Mouse (Mus musculus): ENCODE data around the gene Spats2l.

The Spats2l gene

GRCm38 (mm10) chr1:57774001-57774667 is at the start of gene Spats2l:
Gene Spats2l, plus strand, starts transcription at chr1:57774162.
- peak; percentile 39 to 45 for DNase-seq (ENCODE audit: low spot score in 2 of 2)

- no peak for DNase-seq (ENCODE audit: low spot score in 2 of 2)
These were observed 48.7 kb upstream of the Spats2l start for GRCm38 (mm10) chr1:57725268-57725667.

GRCm38 (mm10) chr1:57735877-57736276 is 38.1 kb upstream of the Spats2l start:
- DNase-seq (ENCODE audit: low spot score in 2 of 2), result no peak

GRCm38 (mm10) chr1:57741740-57742139 is 32.2 kb upstream of the Spats2l start:
- no peak for DNase-seq (ENCODE audit: low spot score in 2 of 2)

GRCm38 (mm10) chr1:57742266-57742665 is 31.7 kb upstream of the Spats2l start:
- no peak for DNase-seq (ENCODE audit: low spot score in 2 of 2)

DNA sequence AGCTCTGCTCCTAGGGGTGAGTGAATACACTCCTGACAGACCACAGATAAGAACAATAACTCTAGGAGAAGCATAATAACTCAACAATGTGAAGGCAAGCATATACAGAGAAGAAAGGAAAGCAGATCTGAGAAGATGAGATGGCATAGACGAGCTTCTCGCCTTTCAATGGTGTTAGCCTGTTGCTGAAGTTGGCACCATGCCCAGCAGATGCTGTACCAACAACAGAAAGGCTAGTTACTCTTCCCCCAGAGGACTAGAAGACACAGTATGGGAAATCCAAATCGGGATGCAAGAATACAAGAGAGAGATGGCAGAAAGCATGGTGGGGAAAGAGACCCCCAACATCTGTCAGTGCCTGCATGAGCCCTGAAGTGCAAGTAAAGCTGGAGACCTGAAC is 22.2 kb upstream of the Spats2l start:
- DNase-seq (ENCODE audit: low spot score in 2 of 2), result peak in 1 of 2 experiments; percentile 12

- DNase-seq (ENCODE audit: low spot score in 2 of 2), result no peak
These were observed 7.6 kb upstream of the Spats2l start for GRCm38 (mm10) chr1:57766396-57766795.

- no peak for DNase-seq (ENCODE audit: low spot score in 2 of 2)
These were observed 636 bp upstream of the Spats2l start for GRCm38 (mm10) chr1:57773326-57773725.

DNA sequence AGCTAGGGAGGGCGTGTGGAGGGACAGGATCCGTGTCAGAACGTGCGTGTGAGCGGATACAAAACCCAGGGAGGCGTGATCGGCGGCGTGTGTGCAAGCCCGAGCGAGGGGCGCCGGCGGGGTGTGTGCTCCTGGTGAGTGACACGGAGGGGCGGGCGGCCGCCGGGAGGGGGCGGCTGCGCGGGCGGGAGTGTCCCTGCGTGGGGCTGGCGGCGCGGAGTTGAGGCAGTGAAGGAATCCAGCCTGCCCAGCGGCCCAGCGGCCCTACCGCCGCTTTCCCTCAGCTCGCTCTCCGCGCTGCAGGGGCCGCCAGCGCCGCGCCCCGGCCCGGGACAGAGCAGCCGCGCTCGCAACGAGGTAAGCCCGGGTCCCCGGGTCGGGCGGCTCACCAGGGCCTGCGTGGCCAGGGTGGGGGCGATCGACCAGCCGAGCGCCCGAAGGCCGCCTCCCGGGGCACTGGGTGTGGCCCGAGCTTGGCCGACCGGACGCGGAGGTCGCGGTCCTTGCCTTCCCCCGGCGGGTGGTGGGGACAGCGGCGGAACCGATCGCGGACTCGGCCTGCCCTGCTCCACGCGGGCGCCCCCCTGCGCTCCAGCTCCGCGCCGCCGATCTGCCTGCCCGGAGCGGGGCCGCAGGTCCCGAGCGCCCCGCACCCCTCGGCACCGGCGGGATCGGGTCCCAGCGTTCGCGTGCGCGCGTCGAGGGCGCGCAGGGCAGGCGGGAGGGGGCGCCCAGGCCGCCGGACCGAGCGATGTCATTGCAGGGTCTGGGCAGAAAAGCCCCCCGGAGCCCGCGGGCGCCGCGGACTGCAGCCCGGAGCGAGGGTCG is 920 bp downstream of the Spats2l start:
- peak; percentile 55 to 58 for DNase-seq (ENCODE audit: low spot score in 2 of 2)

DNA sequence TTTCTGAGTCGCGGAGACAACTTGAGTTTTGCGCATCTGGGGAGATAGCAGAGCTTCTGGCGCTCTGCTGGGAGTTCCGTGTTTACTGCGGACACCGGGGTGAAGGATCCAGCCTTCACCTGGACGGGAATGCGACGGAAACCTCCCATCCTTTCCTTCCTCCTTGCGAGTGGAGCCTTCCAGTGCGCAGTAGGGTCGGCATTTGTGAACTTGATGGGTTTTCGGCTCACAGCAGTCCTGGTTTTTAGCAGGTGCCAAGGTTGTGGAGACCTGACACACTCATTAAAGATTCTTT is 1.5 kb downstream of the Spats2l start:
- DNase-seq (ENCODE audit: low spot score in 2 of 2), result peak; percentile 36 to 38

DNA sequence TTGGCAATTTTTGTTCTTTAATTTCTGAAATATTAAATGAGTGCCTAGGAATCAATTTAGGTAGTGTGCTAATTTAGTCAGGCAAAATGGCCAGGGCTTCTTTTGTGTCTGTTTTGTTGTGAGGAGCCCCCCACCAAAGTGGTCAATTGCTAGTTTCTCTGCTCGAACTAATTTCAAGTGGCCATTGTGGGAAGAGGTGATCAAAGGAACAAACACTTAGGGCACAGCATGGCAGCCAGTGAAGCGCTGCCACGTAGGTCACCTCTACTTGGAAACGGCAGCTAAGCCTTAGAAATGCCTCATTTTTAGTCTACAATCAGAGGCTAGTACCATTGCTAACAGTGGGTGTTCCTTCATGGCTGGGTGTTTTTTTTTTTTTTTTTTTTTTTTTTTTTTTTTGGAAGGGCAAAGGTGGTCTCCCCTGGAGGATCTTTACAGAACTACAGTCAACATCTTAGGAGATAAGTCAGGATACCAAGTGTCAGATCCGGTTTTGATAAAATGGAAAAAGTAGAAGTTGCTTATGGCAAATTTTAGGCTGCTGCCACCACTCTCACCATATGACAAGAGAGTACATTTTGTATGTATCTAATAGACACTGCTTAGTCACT is 2.8 kb downstream of the Spats2l start:
- DNase-seq (ENCODE audit: low spot score in 2 of 2), result no peak

DNA sequence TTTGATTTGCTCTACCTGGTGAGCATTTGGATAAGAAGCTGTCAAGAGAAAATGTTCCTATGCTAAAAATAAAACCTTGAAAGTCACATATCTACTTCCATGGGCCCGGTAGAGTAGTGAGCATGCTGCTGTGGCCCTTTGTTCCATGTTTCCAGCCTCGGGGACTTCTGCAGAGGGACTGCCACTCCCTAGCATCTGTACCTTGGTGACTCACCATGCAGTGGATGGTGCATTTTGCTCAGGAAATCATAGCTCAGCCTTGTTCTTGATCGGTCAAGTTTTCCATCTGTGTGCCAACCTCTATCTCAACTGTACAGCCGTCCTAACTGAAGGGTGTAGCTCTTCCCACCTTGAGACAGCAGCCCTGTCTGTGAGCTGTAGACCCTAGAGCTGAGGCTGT is 10.3 kb downstream of the Spats2l start:
- DNase-seq (ENCODE audit: low spot score in 2 of 2), result no peak

DNA sequence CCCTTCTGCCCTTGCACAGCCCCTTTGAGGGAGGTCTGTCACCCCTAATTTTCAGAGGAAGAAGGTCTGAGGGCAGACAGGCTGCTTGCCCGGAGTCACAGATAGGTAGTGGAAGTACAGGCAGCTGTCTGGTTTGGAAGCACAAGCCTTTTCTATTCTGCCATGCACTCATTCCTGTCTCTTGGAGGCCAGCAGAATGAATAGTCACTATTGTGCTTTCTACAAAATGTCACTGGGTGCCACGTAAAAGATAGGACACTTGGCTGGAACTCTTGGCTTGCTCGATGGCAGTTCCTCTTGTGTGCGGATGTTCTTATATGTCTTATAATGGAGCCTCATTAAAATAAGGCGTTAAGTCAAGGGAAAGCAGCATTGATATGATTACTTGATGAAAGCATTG is 15.9 kb downstream of the Spats2l start:
- no peak for DNase-seq (ENCODE audit: low spot score in 2 of 2)

DNA sequence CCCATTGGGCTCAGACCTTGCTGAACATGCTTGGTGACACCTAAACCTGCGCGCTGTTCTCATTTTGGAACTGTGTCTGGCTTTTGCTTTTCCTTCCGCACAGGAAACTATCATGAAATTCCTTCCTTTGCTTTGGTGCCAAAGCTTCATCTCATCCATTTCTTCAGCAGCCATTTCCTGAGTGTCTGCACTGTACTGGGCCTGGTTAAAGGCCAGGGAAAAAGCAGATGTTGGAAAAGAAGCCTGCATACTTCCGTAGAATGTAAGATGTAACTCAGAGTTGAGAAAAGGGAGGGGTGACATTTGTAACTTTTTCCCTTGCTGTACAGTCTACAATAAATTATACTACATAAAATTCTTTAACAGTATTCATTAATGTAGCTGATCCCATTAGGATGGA is 18.2 kb downstream of the Spats2l start:
- DNase-seq (ENCODE audit: low spot score in 2 of 2), result no peak

GRCm38 (mm10) chr1:57795838-57796237 is 21.9 kb downstream of the Spats2l start:
- DNase-seq (ENCODE audit: low spot score in 2 of 2), result no peak

DNA sequence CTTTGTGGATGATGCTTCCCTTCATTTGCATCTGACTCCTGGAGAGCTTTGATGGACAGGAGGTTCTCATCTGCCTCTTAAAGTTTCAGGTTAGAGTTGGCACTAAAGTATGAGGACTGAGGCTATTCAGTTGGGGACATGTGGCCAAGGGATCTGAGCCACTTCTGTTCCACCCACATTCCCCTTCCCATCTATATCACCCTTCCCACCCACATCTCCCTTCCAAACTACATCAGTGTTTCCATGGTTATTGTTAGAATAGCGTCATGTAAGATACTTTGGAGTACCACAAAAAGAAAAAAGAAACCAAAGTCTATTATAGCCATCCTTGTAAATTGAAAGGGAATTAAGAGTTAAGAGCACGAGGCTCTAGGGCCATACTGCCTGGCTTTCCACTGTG is 25.4 kb downstream of the Spats2l start:
- DNase-seq (ENCODE audit: low spot score in 2 of 2), result no peak

GRCm38 (mm10) chr1:57800846-57801245 is 26.9 kb downstream of the Spats2l start:
- no peak for DNase-seq (ENCODE audit: low spot score in 2 of 2)

GRCm38 (mm10) chr1:57806126-57806525 is 32.2 kb downstream of the Spats2l start:
- DNase-seq (ENCODE audit: low spot score in 2 of 2), result no peak

DNA sequence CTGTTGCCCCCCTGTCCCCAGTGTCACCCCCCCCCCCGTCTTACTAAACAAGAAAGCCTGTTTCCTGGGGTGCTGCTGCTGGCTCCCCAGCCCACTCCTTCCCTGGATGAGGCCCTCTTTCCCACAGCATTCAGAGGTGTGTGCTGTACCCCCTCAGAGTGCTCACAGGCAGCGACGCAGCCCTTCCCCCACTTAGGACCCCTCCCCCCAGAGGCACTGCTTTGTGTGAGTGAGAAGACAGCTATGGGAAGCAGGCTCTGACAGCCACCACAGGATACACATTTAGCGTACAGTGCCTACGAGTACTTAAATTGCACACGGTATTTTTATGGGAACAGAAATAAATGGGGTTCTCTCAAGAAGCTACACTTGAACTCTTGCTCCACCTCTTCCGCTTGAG is 33.9 kb downstream of the Spats2l start:
- DNase-seq (ENCODE audit: low spot score in 2 of 2), result no peak

GRCm38 (mm10) chr1:57810221-57810620 is 36.3 kb downstream of the Spats2l start:
- no peak for DNase-seq (ENCODE audit: low spot score in 2 of 2)

DNA sequence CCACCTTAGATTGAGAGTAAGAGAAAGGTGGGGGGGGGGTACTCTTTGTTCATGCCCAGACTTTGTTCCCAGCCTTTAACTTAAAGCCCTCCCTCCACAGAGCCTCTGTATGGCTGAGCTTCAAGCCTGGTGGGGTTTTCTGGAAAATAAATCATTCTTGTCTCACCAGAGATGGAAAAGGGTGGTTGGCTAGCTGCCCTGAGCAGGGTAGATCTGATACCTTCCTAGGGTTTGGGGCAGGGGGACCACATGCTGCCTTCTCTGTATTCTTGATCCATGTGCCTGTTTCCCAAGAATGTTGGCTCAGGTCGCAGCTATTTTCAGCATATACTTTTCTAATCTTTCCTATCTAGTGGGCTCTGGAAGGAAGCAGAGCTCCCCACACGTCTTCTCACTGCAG is 43.1 kb downstream of the Spats2l start:
- DNase-seq (ENCODE audit: low spot score in 2 of 2), result no peak

GRCm38 (mm10) chr1:57820428-57820997 is 46.6 kb downstream of the Spats2l start:
- no peak for DNase-seq (ENCODE audit: low spot score in 2 of 2)

Measured in right cerebral cortex, adult 2 months (tissue).